Mouse (Mus musculus): ENCODE results near the gene Sncg.
"Not testable (repeated sequence)": the region's sequence is repeated elsewhere in the genome, so short reads cannot be mapped to it uniquely, and the experiment has no call there.

Sncg gene

DNA sequence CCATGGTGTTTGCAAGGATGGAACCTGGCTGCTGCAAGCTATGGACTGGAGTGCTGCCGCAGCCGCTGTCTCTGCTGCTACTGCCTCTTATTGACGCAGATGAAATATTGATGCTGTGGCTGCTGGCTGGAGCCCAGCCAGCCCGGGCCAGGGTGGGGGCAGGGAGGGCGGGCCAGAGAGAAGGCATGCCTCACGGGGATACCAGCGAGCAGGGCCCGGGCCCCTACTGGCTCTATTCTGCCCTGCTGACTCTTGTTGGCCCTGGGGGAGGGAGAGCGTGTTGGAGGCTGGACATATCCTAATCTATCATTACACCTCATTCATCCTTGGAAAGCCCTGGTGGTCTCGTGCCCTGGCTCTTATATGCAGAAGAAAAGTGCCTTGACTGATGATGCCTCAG, at the start of gene Sncg:
TSS of gene Sncg (minus strand) at position 213 of the 400 bp plus-strand sequence.
- no peak for DNase-seq

GRCm38 (mm10) chr14:34421078-34421477, 46.5 kb upstream of the Sncg start:
- no peak for DNase-seq

- DNase-seq = no peak
Measured at GRCm38 (mm10) chr14:34417501-34417900, 42.9 kb upstream of the Sncg start.

DNA sequence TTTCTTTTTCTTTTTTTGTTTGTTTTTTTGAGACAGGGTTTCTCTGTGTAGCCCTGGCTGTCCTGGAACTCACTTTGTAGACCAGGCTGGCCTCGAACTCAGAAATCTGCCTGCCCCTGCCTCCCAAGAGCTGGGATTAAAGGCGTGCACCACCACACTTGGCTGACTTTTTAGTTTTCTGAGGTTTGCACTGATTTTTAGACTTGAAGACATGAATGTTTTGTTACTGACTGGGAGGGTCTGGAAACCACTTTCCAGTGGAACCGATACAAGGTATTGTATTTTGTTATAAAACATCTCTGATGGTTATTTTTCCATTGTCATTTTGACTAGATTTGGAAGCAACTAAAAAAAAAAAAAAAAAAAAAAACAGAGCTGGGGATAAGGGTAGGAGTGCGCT, 42.4 kb upstream of the Sncg start:
- DNase-seq = not testable (repeated sequence)

GRCm38 (mm10) chr14:34412164-34412896, 37.7 kb upstream of the Sncg start:
- DNase-seq = no peak

DNA sequence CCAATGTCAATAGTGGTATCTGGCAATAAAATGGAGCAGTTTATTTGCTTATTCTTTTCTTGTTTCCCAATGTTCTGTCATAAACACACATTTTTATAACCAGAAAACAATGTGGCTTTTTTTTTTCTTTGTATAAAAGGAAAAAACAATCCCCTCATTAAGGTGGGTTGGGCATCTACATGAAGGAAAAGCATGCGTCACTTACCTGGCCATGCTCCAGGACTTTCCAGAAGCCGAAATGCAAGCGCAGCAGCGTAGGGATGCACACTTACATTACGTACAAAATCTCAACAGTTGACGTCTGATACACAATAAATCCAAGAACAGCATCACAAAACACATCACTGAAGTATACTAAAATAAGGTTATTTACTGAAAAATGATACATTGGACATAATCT, 36.1 kb upstream of the Sncg start:
- no peak for DNase-seq

- no peak for DNase-seq
Measured at GRCm38 (mm10) chr14:34403424-34403823, 28.8 kb upstream of the Sncg start.

DNA sequence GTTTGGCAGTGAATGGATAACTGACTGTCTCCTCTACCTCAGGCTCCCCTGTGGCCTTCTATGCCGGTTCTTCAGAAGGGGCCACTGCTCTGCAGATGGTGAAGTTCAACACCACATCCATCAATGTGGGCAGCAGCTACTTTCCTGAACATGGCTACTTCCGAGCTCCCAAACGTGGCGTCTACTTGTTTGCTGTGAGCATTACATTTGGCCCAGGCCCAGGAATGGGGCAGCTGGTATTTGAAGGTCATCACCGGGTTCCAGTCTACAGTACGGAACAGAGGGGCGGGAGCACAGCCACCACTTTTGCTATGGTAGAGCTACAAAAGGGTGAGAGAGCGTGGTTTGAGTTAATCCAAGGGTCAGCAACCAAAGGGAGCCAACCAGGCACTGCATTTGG, 28.3 kb upstream of the Sncg start:
- DNase-seq = no peak

GRCm38 (mm10) chr14:34401135-34401534, 26.5 kb upstream of the Sncg start:
- DNase-seq = peak; percentile 86

DNA sequence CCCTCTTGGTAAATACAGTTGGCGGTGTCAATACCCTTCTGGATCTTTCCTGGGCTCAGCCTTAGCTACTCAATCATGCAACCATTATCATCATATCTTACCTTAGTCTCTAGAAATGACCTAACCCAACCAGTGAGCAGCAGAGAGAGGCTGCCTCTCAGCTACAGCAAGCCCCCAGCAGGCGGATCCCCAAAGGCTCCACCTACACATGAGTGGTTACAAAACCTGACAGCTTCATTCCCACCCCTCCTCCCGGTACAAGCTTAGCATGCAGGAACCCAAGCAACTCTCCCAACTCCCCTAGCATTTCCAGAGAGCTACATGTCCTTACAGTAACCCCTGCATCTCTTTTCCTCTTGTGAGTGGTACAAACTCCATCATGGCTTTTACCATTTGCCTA, 25.4 kb upstream of the Sncg start:
- DNase-seq = no peak

- DNase-seq = no peak
Measured at GRCm38 (mm10) chr14:34399301-34399700, 24.7 kb upstream of the Sncg start.

DNA sequence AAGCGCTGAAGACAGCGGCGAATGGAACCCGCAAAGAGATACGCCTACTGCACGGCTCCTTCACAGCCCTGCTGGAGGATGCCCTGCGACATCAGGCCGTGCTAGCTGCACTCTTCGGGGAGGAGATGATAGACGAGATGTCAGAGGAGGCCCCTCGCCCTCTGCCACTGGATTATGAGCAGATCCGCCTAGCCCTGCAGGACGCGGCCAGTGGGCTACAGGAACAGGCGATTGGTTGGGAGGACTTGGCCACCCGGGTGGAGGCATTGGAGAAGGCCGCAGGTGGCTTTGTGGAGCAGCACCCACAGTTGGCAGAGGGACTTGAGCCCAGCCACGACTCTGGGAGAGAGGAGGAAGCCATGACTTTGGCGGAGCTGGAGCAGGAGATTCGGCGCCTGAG, 24.3 kb upstream of the Sncg start:
- DNase-seq = no peak

DNA sequence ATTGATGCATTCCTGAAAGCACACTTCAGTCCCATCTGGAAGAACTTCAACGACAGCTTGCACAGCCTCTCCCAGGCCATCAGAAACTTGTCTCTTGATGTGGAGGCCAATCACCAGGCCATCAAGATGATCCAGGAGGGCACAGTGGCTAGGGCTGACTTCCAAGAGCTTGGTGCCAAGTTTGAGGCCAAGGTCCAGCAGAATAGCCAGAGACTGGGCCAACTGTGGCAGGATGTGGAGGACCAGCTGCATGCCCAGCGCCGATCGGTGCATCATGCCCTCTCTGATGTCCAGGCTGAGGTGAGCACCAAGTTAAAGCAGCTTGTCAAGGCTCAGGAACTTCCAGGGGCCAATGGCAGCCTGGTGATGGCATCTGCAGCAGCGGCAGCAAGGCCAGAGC, 23.3 kb upstream of the Sncg start:
- DNase-seq = no peak

GRCm38 (mm10) chr14:34393295-34393694, 18.7 kb upstream of the Sncg start:
- no peak for DNase-seq

GRCm38 (mm10) chr14:34382921-34383704, 8.5 kb upstream of the Sncg start:
- no peak for DNase-seq

DNA sequence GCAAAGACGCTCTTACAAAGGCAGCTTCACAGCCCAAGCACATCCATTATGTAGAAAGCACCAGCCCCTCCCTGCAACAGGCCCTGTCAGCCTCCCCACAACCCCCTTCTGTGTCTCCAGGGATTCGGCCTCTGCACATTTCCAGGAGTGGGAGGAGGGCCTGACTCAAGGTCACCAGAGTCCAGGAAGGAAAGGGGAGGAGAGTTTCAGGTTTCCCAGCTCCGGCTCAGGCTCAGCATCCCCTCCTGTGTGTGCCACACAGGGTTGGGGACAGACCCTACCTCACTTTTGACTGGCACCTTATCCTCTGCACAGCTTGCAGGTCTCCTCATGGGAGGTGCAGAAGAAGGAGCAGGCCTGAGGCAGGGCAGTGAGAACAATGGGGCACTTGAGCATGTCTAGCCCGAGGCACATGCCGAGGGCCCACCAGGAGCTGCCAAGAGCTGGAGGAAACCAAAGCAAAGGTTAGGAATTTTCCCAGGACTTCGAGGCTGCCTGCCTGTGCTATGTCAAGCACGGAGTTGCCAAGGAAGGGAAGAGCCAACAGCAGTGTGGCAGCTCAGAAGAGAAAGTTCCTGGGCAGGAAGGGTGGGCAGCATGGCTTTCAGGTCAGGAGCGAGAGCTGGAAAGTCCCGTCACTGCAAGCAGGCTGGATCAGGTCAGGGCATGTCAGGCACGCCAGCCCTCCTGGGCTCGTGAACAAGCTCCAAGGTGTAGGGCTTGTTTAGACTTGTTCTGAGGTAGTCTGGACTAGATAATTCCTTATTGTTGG, 4.2 kb upstream of the Sncg start:
- DNase-seq = peak; percentile 78

- DNase-seq = no peak
Measured at GRCm38 (mm10) chr14:34377121-34377520, 2.5 kb upstream of the Sncg start.

DNA sequence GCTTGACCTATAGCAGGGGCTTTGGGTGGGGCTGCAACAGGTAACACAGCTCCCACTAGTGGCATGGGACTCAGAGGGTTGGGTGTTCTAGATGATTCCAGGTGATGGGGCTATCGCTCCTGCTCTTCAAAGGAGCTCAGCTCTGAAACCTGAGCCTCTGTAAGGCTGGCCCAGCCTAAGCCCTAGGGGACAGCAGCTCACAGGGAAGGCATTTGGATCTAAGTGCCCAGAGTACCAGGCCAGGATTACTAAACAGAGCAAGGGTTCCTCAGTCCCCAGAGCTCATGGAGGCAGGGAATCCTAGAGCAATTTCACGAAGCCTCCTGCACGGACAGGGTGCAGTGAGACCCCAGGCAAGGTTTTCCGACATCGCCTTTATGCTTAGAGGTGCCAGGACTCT, 1.4 kb upstream of the Sncg start:
- no peak for DNase-seq

GRCm38 (mm10) chr14:34375415-34375904, 871 bp upstream of the Sncg start, which contains the start of gene Mmrn2:
Gene Mmrn2 (plus strand): TSS chr14:34375465.
- DNase-seq = no peak

DNA sequence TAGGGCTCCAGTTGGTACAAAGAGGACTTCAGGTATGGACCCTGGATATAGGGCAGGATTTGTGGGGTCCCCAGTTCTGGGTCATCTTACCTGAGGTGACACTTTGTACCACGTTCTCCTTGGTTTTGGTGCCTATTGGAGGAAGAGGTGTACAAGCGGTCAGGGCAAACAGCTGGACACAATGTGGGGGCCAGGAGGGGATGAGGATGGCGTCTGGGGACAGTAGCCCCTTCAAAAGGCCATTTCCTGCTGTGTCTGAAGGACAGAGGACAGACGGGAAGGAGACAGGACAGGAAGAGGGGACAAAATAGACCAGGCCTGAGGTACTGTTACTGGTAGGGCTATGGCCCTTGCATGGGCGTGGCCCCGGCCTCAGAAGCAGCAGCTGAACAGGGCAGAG, 1.0 kb downstream of the Sncg start:
- no peak for DNase-seq

- DNase-seq = peak; percentile 70
Measured at GRCm38 (mm10) chr14:34372646-34373045, 1.9 kb downstream of the Sncg start.

DNA sequence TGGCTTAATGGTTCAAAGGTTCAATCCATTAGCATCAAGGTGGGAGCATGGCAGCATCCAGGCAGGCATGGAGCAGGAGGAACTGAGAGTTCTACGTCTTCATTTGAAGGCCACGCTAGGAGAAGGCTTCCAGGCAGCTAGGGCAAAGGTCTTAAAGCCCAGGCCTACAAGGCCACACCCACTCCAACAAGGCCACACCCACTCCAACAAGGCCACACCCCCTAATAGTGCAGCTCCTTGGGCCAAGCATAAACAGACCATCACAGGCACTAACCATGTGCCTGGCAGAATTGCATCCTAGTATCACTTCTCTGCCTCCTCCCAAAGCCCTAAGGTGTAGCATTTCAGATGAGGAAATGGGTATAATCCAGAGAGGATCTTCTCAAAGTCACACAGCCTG, 2.8 kb downstream of the Sncg start:
- DNase-seq = no peak

DNA sequence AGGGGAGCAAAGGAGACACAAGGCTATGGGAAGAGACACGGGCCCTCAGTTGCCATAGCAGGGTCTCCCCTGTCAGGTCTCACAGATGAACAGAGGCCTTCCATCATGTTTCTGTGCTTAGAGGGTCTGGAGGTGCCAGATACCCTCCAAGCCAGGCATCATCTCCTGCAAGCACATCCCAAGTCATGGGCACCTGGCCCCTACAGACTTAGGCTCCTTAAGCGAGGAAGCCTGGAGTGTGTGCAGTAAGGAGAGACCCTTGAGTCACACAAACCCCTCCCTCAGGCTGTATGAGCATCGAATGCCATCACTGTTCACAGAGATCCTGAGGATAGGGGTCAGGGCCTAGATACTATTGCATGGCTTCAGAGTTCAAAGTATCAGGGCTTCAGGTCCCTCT, 3.7 kb downstream of the Sncg start:
- DNase-seq = no peak

Measured in kidney, postnatal 14 days (tissue).